Mouse (Mus musculus): ENCODE measurements around the gene Fcgr4. TPM values are rescaled to one million over a fixed set of nuclear protein-coding genes. Genes with fewer than 3 reads are reported as not detected.
"Not testable (repeated sequence)": the region's sequence is repeated elsewhere in the genome, so short reads cannot be mapped to it uniquely, and the experiment has no call there.

Gene Fcgr4
- total RNA-seq, 2 experiments from 2014 or later: 1.8 to 2.1 TPM

DNA sequence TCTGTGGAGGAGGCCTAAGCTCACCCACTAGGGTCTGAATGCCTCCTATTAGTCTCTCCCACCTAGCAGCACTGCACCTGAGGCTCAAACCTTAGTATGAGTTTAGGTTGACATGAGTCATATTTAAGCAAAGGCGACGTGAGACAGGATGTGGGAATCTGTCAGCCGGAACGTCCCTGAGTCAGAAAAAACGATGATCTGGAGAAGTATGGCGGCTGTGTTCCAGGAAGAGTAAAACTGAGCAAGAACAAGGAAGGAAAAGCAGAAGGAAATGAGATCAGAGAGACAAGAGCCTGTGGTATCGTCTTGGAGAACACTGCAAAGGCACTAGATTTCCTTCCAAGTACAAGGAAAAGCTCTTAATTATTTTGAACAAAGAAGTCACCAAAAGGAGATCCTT, 32.1 kb downstream of the Fcgr4 start:
- DNase-seq (ENCODE audit: low spot score in 2 of 2): no peak

DNA sequence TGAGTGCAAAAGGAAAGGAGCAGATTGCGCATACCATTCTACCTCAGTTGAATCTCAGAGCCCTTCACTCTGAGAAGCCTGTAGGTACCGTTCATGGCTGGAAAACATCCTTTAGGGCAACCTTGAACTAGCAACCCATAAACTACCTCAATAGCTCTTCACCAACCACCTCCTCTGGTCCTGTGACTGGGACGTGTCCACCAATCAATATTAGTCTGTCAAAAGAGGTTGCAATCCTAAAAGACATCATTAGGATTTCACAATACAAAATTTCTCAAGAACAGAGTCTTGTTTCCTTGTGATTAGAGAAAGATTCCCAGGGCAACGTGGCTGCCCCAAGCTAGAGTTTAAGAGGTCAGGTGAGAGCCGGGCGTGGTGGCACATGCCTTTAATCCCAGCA, 34.6 kb downstream of the Fcgr4 start:
- DNase-seq (ENCODE audit: low spot score in 2 of 2): no peak

DNA sequence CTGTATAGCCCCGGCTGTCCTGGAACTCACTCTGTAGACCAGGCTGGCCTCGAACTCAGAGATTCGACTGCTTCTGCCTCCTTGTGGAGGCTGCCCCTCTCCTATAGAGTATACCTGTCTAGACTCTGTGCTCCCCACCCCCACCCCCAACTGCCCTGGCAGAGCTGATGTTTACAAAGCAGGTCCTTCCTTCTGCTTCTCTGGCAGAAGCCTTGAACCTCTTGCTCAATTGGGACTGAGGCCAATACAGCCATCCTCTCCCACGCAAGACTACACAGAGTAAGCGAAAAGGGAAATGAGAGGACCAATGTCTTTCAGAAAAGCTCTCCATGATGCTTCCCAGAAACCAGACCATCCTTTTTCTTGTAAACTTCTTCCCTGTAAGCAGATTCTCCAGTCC, 38.5 kb downstream of the Fcgr4 start:
- no peak for DNase-seq (ENCODE audit: low spot score in 2 of 2)

DNA sequence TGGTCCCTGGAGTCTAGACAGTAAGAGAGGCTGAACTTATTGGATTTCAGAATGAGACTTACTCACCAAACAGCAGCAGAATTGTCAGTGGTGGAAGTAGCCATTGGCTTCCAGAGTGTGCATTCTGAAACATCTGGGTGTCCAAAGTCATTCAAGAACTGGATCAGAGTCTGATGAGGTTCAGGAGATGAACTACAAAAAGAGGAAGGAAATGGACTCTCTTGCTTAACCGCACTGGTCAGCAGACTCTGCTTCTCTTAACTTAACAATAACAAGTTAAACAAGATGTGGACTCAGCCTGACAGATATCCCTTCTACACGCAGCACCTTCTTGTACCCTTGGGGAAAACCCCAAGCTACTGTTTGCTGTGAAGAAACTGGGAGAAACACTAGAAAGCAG, 40.5 kb downstream of the Fcgr4 start:
- no peak for DNase-seq (ENCODE audit: low spot score in 2 of 2)

DNA sequence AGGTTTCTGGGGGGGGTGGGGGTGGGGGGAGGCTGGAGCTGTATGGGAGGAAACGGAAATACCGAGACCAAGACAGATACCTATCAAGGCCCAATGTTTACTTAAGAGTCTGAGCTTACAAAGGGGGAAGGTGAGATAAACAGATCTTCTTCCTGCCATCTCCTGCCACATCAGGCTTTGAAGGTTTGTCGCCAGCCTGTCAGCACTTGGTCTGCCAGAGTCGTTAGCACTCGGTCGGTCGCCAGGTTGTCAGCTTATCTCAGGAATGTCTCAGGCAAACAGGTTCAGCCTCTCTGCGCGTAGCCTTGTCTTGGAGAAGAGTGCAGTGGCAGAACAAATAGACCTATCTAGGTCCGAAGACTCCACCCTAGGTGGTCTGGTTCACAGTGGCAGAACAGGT, 41.7 kb downstream of the Fcgr4 start:
- no peak for DNase-seq (ENCODE audit: low spot score in 2 of 2)

DNA sequence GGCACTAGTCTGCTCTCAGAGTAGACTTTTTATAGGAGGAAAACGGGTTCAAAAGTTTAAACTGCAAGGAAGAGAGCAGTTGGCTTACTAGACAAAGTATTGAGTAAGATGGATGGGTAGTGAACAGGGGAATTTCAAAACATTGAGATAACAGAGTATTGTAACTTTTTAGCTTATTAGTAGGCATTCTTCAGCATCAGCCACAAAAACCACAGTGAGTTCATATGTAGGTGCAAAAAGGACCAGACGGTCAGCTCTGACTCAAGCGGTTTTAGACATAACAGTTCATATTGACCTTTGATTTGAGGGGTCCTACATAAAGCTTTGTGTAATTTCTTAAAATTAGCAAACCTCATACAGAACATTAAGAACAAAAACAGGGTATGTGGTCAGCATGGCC, 42.8 kb downstream of the Fcgr4 start:
- DNase-seq (ENCODE audit: low spot score in 2 of 2): no peak

DNA sequence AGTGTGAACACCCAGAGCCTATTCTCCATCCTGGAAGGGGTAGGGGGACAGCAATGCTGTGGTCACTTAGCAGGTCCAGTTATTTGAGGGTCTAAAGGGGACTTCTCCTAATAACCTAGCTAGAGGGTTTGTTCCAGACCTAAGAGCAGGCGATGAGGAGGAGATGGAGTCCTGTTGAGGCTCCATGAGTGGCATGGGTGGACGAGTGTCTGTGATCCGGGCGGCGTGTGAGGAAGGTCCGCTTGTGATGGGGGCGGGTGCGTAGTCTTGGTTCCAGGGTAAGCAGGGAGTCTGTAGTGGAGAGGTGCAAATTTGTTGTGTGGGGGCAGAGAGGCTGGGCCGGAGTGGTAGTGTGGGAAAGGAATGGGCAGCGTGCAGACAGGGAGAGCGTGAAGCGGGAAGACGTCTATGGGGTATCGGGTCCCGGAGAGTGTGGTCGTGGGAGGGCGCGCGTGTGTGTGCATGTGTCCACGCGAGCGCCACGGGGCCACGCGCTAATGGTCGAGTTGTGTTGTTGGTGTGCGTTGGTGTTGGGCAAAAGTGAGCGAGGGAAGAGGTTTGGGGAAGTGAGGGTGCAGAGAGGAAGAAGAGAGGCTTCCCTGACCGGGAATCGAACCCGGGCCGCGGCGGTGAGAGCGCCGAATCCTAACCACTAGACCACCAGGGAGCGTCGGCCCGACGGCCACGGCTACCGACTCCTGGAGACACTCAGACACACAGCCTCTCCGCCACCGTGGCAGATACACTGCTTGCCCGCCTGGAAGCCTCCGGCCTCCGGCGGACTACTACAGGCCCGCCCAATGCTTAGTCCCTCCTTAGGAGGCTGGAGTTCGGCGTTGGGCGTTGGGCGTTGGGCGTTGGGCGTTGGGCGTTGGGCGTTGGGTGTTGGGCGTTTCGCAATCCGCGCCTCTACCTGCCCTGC, 45.1 kb downstream of the Fcgr4 start:
- DNase-seq (ENCODE audit: low spot score in 2 of 2): peak; percentile 43 to 45

DNA sequence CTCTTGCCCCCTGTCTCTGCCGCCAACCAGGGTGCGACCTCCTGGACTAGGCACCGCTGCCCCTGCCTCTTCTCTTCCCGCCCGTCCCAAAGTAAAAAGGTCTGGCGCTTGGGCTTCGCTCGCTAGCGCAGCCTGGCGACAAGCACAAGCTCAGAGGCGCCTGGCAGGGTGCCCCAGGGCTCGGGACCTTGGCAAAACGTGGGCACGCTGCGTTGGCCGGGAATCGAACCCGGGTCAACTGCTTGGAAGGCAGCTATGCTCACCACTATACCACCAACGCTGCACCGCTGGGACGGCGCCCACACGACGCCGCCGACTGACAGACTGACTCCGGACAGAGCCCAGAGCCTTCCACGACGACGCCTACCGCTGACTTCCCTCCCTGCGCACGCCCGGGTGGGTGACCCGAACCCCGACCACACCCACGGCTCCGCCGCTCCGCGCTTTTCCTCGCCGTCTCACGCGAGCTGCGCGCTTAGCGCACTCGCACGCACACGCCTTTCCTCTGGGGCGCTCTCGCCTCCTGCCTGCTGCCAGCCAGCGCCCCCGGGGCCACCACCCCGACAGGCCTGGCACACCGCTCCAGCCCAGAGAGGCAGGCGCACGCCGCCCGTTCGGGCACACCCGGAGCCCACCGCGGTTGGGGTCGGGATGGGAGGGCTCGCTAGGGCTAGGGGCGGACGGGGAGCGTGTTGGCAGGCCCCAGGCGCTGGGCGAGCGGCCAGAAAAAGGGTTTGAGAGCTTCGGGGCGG, 45.9 kb downstream of the Fcgr4 start, which contains the start of gene Fcgr3:
Gene Fcgr3 (minus strand): TSS at position 445 of the 752 bp plus-strand sequence.
- DNase-seq (ENCODE audit: low spot score in 2 of 2): peak; percentile 81 to 93

DNA sequence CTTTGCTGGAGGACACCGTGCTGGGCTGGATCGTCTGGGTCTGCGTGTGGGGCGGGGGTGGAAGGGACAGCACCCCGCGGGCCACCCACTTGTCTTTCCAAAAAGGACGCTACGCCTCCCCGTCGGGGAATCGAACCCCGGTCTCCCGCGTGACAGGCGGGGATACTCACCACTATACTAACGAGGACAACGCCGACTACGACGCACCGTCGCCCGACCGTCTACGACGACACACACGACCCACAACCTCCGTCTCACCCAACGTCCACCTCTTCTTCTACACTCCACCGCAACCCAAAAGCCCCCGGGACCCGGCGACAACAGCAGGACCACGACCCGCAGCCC, 46.5 kb downstream of the Fcgr4 start:
- peak; percentile 20 to 41 for DNase-seq (ENCODE audit: low spot score in 2 of 2)

DNA sequence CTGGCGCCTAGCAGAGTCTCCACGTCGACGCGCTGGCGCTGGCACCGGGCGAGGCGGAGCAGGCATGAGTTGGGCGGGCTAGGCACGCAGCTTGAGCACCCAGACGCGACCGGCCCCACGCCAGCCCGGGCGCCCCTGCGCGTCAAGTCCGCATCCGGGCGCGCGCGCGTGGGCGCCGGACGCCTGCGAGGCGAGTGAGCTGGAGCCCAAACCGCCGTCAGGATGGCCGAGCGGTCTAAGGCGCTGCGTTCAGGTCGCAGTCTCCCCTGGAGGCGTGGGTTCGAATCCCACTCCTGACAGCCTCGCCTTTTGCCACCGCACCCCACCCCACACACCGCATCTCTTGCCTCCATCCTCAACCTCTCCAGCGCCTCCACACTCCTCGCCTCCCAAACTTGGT, 47.0 kb downstream of the Fcgr4 start:
- DNase-seq (ENCODE audit: low spot score in 2 of 2): not testable (repeated sequence)

DNA sequence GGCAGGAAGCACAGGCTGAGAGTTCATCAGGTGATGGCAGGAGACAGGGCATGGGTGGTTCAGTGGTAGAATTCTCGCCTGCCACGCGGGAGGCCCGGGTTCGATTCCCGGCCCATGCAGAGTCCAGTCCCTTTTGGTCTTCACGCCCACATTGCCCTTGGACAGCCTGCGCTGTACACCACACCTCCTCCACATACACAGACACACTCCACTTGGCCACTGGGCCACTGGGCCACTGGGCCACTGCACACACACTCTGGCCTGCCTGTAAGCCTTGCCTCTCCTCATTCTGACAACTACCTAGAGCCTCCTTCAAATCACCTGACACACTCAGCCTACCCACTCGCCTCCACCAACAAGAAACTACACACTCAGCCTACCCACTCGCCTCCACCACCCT, 47.9 kb downstream of the Fcgr4 start:
- DNase-seq (ENCODE audit: low spot score in 2 of 2): not testable (repeated sequence)

DNA sequence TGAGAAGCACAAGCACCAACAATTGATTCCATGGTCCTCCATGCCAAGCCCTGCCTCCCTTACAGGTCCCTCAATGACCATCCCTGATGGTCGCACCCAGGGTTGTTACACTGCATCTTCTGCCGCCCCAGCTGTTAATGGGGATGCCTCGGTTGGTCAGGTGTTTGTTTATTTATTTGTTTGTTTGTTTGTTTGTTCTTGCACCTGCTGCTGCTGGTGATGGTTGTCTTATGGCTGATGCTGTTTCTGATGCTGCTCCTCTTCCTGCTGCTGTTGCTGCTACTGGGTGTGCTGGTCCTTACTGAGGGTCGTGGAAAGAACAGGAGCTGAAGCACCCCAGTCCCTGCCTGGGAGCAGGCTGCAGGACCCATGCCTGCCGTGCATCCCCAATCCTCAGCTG, 49.2 kb downstream of the Fcgr4 start:
- not testable (repeated sequence) for DNase-seq (ENCODE audit: low spot score in 2 of 2)

DNA sequence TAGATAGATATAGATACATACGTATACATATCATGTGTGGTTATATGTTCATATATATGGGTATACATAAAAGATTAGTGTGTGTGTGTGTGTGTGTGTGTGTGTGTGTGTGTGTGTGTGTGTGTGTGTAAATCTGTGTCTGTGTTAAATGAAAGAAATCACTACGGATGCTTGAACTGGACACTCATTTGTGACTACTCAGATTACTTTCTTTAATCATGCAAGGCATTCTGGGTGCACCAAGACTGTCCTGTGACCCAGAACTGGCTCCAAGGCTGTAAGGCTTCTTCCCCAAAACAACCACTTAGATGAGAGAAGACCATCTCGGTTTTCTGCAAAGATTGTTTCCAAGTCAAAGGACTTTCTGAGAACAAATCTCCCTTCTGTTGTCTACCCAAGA, 50.8 kb downstream of the Fcgr4 start:
- peak; percentile 22 to 24 for DNase-seq (ENCODE audit: low spot score in 2 of 2)

DNA sequence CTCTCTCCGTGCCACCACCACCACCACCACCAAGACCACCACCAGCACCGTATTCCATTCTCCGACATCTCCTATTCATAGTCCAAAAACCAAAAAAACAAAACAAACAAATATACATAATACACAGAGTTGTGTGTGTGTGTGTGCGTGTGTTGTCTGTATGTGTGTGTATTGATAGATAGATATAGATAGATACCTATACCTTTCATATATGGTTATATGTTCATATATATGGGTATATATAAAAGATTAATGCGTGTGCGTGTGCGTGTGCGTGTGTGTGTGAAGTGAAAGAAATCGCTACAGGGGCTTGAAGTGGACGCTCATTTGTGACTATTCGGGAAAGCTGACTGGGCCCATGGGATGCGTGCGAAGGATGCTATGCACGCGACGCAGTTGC, 52.2 kb downstream of the Fcgr4 start:
- not testable (repeated sequence) for DNase-seq (ENCODE audit: low spot score in 2 of 2)

DNA sequence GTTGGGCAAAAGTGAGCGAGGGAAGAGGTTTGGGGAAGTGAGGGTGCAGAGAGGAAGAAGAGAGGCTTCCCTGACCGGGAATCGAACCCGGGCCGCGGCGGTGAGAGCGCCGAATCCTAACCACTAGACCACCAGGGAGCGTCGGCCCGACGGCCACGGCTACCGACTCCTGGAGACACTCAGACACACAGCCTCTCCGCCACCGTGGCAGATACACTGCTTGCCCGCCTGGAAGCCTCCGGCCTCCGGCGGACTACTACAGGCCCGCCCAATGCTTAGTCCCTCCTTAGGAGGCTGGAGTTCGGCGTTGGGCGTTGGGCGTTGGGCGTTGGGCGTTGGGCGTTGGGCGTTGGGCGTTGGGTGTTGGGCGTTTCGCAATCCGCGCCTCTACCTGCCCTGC, 53.0 kb downstream of the Fcgr4 start:
- not testable (repeated sequence) for DNase-seq (ENCODE audit: low spot score in 2 of 2)

DNA sequence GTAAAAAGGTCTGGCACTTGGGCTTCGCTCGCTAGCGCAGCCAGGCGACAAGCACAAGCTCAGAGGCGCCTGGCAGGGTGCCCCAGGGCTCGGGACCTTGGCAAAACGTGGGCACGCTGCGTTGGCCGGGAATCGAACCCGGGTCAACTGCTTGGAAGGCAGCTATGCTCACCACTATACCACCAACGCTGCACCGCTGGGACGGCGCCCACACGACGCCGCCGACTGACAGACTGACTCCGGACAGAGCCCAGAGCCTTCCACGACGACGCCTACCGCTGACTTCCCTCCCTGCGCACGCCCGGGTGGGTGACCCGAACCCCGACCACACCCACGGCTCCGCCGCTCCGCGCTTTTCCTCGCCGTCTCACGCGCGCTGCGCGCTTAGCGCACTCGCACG, 53.5 kb downstream of the Fcgr4 start:
- not testable (repeated sequence) for DNase-seq (ENCODE audit: low spot score in 2 of 2)

DNA sequence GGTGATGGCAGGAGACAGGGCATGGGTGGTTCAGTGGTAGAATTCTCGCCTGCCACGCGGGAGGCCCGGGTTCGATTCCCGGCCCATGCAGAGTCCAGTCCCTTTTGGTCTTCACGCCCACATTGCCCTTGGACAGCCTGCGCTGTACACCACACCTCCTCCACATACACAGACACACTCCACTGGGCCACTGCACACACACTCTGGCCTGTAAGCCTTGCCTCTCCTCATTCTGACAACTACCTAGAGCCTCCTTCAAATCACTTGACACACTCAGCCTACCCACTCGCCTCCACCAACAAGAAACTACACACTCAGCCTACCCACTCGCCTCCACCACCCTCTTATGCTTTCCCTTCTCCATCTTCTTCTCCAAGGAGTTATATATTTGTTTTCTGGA, 55.6 kb downstream of the Fcgr4 start:
- DNase-seq (ENCODE audit: low spot score in 2 of 2): not testable (repeated sequence)

DNA sequence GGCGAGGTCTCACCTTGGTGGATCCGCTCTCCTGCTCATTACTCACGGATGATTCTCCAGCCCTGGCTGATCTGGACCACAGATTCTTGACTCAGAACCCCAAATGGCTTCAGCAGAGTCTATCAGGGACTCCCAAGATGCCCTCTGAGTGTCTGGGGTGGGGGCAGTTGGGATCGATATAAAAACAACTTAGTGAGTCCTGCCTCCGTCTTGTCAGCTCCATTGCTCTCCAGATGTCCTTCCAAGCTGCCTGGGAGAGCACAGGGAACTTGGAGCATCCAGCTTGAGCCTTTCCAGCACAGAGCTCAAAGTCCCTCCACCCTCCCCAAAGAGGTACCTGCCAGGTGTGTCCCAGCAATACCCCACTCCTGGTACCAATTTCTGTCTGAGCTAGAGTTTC, 57.5 kb downstream of the Fcgr4 start:
- not testable (repeated sequence) for DNase-seq (ENCODE audit: low spot score in 2 of 2)

DNA sequence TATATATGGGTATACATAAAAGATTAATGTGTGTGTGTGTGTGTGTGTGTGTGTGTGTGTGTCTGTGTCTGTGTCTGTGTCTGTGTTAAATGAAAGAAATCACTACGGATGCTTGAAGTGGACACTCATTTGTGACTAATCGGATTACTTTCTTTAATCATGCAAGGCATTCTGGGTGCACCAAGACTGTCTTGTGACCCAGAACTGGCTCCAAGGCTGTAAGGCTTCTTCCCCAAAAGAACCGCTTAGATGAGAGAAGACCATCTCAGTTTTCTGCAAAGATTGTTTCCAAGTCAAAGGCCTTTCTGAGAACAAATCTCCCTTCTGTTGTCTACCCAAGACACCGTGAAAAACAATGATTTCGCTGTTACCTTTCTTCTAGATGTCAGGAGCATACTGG, 58.5 kb downstream of the Fcgr4 start:
- DNase-seq (ENCODE audit: low spot score in 2 of 2): not testable (repeated sequence)

DNA sequence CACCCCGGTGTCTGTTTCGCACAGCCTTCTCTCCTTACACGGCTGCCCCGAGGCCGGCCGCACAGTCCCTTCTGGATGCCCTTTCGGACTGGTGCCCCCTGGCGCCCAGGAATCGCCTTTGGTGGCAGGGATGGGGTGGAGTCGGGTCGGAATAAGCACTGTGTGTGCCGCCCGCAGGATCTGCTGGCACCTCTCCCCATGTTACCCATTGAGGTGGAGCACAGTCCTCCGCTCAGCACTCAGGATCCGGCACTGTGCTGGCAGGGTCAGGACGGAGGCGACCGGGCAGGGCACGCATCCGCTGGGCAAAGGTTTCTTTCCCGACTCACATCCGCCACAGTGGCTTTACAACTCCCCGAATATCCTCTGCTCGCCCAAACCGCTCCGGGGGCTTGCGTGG, 59.2 kb downstream of the Fcgr4 start:
- DNase-seq (ENCODE audit: low spot score in 2 of 2): peak in 1 of 2 experiments; percentile 33

DNA sequence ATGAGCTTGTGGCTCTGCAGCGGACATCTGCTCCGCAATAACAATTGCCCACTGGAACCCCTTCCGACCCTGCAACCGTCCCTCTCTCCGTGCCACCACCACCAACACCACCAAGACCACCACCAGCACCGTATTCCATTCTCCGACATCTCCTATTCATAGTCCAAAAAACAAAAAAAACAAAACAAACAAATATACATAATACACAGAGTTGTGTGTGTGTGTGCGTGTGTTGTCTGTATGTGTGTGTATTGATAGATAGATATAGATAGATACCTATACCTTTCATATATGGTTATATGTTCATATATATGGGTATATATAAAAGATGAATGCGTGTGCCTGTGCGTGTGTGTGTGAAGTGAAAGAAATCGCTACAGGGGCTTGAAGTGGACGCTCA, 59.7 kb downstream of the Fcgr4 start:
- not testable (repeated sequence) for DNase-seq (ENCODE audit: low spot score in 2 of 2)

DNA sequence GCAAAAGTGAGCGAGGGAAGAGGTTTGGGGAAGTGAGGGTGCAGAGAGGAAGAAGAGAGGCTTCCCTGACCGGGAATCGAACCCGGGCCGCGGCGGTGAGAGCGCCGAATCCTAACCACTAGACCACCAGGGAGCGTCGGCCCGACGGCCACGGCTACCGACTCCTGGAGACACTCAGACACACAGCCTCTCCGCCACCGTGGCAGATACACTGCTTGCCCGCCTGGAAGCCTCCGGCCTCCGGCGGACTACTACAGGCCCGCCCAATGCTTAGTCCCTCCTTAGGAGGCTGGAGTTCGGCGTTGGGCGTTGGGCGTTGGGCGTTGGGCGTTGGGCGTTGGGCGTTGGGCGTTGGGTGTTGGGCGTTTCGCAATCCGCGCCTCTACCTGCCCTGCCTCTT, 60.6 kb downstream of the Fcgr4 start:
- DNase-seq (ENCODE audit: low spot score in 2 of 2): not testable (repeated sequence)

Data from adrenal gland, postnatal 4 days (tissue).